Mouse (Mus musculus) adrenal gland, adult 10 weeks (tissue): Measurements from ENCODE around the gene Cyp2u1. TPM values are rescaled to one million over a fixed set of nuclear protein-coding genes. Genes with fewer than 3 reads are reported as not detected.

Experiments
- polyA plus RNA-seq: library from polyadenylated mRNA; stranded (reverse); fragments of 350-450 nt; fragmentation: Illumina TruSeq; extraction: RNeasy Lipid Tissue Mini Kit (QIAGEN cat#74804); gene quantifications from one replicate; pipeline ENCODE4 v1.2.3, GENCODE M21; 2014; ENCODE audit warnings: low read depth, low replicate concordance

Cyp2u1 gene
- polyA plus RNA-seq: 0.99 TPM

DNA sequence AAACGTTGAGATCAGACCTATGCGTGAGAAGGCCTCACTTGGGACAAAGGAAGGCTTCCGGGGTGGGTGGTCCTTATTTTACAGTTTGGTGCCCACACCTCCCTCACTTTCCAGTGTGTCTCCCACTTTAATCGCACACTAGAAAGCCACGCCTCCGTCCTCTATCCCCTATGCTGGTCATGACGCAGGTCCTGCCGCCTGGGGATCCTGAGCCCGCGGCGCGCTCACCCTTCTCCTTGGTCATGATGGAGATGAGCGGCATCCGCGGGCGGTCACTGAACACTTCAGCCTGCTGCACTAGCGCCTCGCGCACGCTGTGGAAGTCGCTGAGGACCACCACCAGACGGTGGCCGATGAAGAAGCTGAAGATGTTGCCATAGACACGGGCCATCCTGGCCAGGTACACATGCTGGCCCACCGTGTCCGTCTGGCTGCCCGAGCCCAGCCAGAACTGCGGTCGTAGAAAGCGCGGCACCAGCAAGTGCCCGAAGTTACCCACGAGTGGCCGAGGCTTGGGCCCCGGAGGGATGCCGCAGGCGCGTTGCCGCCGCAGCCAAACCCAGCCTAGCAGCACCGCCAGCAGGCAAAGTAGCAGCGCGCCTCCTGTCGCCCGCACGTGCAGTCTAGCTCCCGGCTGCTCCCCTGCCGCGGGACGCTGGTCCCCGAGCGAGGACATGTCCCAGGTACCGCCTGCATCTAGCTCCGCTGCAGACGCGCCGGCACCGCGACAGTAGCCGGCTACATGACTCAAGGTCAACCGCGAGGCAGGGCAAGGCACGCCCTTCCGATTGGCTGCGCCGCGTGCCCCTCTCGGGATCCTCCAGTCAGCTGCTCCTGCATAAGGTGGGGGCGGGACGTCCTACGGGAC, at the start of gene Cyp2u1:
TSS of gene Cyp2u1 (minus strand) at position 776 of the 868 bp plus-strand sequence.

DNA sequence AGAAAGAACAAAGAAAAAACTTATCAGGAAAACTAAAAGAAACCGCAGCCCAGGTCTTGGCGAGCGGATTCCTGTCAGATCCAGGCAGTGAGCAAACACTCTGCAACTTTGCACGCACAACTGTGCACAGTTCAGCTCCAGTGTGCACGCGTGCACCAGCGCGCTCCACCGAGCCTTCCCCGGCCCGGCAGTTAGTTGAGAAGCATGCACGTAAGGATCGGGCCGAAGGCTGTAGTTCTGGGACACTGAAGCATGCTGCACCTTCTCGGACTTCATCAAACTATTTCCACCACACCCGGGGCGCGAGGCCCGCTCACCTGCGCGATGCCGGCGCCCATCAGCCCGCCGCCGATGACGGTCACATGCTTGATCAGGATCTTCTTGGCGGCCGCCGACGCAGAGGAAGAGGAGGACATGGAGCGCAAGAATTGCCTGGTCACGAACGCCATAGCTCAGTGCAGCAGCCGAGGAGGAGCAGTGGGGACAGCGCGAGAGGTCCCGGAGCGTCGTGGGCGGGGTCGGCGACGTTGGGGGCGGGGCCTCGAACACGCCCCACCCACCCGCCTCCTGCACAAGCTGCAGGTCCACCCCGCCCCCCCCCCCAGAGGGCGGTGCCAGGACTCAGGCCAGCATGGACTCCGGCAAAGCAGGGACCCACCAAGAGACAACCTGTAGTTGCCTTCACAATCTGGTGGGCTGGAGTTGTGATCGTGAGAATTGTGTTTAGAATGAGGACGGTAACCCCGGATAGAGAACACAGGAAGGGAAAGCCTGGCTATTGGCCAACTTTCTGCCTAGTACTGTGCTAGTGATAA, 31.3 kb downstream of the Cyp2u1 start, which contains the start of gene Hadh:
TSS of gene Hadh (minus strand) at position 543 of the 815 bp plus-strand sequence.

Other genes starting within 250 kb of the Cyp2u1 start
- 7.9 TPM for gene Lef1, start 192.8 kb downstream of the Cyp2u1 start, polyA plus RNA-seq
- gene Hadh, start 31.1 kb downstream of the Cyp2u1 start, polyA plus RNA-seq: 275 TPM
- 5.6 TPM for gene Sgms2, start 188.2 kb upstream of the Cyp2u1 start, polyA plus RNA-seq